Mouse (Mus musculus) Patski (cell line): ENCODE measurements around the gene 9130230L23Rik. TPM values are rescaled to one million over a fixed set of nuclear protein-coding genes. Genes with fewer than 3 reads are reported as not detected.
A peak's percentile ranks its signal among the peaks of the same experiment; 100 is the strongest.

ENCODE experiments used
- ATAC-seq: fragments of 100-300 bp; one replicate; pipeline ENCODE4 v1.8.0; 2021
- CTCF ChIA-PET: fragments of 350-600 bp; sonication (Branson Sonifier 250); formaldehyde crosslinking; loops from one replicate; lab custom pipeline; 2022; ENCODE audit warnings: inconsistent platforms; lab: Charles Lee
- POLR2A ChIA-PET: fragments of 350-600 bp; sonication (Branson Sonifier 250); formaldehyde crosslinking; loops from one replicate; lab custom pipeline; 2022; ENCODE audit warnings: antibody characterized with exemption, inconsistent platforms; lab: Charles Lee
- DNase-seq: peaks from one replicate; pipeline ENCODE4 v3.0.0-alpha.2; 2011; ENCODE audit warnings: low read depth, low spot score
- H3K27me3 ChIP-seq: fragments of 371-371 bp; one replicate; pipeline ENCODE4 v1.5.1; 2021
- CTCF ChIP-seq: fragments of 100-300 bp; IDR thresholded peaks from one replicate; pipeline ENCODE4 v1.5.1; 2021
- in situ Hi-C: fragments of 300-500 bp; cut with MboI; formaldehyde crosslinking; loops from 3 replicates; pipeline ENCODE4 v1.11.1; 2018; ENCODE audit warnings: low pct_unique_long_range_greater_than_20kb, mixed read lengths
- polyA plus RNA-seq: library from polyadenylated mRNA; unstranded; gene quantifications from one replicate; pipeline ENCODE4 v1.2.3, GENCODE M21; 2021

9130230L23Rik gene
- polyA plus RNA-seq, 1 experiment from 2014 or later: not detected

GRCm38 (mm10) chr5:65937998-65938715 lies 65.9 kb downstream of the 9130230L23Rik start:
- DNase-seq (peak; percentile 46), ATAC-seq (peak; percentile 82)
- ChIA-PET POLR2A (no interaction called here), CTCF (interaction anchor here (0.6 to 4.9 kb wide), 15 partner anchors 10 to 177 kb away, joined by 3 to 40 read pairs (median 5); partner anchors contain the start of gene N4bp2)
- no peaks in the 10 kb centered on the region for H3K27me3 ChIP-seq
- TF ChIP-seq CTCF: peak; percentile 97
- in situ Hi-C loops: loop anchor here (25.0 kb wide), 1 partner anchor 426 kb away; no protein-coding TSS in a partner anchor

GRCm38 (mm10) chr5:65937011-65937726 lies 66.9 kb downstream of the 9130230L23Rik start:
- DNase-seq (no peak), ATAC-seq (no peak)
- in situ Hi-C loops: loop anchor here (25.0 kb wide), 1 partner anchor 425 kb away; no protein-coding TSS in a partner anchor
- ChIA-PET POLR2A (interaction anchor here (0.7 kb wide), 1 partner anchor 139 kb away, joined by 3 read pairs; no protein-coding TSS in a partner anchor), CTCF (interaction anchor here (0.7 to 4.9 kb wide), 14 partner anchors 9 to 176 kb away, joined by 3 to 40 read pairs (median 5); no protein-coding TSS in a partner anchor)
- no peak for TF ChIP-seq CTCF
- no peaks in the 10 kb centered on the region for H3K27me3 ChIP-seq

GRCm38 (mm10) chr5:65934783-65935182 lies 69.3 kb downstream of the 9130230L23Rik start, which contains the start of gene Chrna9:
TSS of gene Chrna9 (plus strand) at chr5:65934921.
- ChIA-PET CTCF (interaction anchor here (1.2 to 4.9 kb wide), 4 partner anchors 8 to 113 kb away, joined by 3 to 40 read pairs (median 4); no protein-coding TSS in a partner anchor), POLR2A (interaction anchor here (0.6 kb wide), 1 partner anchor 108 kb away, joined by 3 read pairs; no protein-coding TSS in a partner anchor)
- in situ Hi-C loops: loop anchor here (25.0 kb wide), 1 partner anchor 422 kb away; no protein-coding TSS in a partner anchor
- TF ChIP-seq CTCF: no peak
- DNase-seq: no peak
- no peaks in the 10 kb centered on the region for H3K27me3 ChIP-seq
- no peak for ATAC-seq

- TF ChIP-seq CTCF: no peak
- ChIA-PET CTCF (interaction anchor here (1.7 to 1.8 kb wide), 2 partner anchors 9 to 102 kb away, joined by 3 read pairs; no protein-coding TSS in a partner anchor), POLR2A (no interaction called here)
- DNase-seq (no peak), ATAC-seq (no peak)
- in situ Hi-C loops: loop anchor here (25.0 kb wide), 1 partner anchor 421 kb away; no protein-coding TSS in a partner anchor
- no peaks in the 10 kb centered on the region for H3K27me3 ChIP-seq
Measured at GRCm38 (mm10) chr5:65933764-65934163, 70.3 kb downstream of the 9130230L23Rik start.

GRCm38 (mm10) chr5:65933258-65933657 lies 70.8 kb downstream of the 9130230L23Rik start:
- POLR2A ChIA-PET: no interaction called here
- TF ChIP-seq CTCF: no peak

GRCm38 (mm10) chr5:65930171-65930570 lies 73.9 kb downstream of the 9130230L23Rik start:
- POLR2A ChIA-PET: no interaction called here
- CTCF ChIA-PET: interaction anchor here (2.1 kb wide), 1 partner anchor 106 kb away, joined by 6 read pairs; no protein-coding TSS in a partner anchor
- no peak for TF ChIP-seq CTCF
- ATAC-seq: no peak
- no peaks in the 10 kb centered on the region for H3K27me3 ChIP-seq
- in situ Hi-C loops: loop anchor here (25.0 kb wide), 1 partner anchor 418 kb away; no protein-coding TSS in a partner anchor
- DNase-seq: no peak

More at GRCm38 (mm10) chr5:65933258-65933657, 70.8 kb downstream of the 9130230L23Rik start:
- H3K27me3 ChIP-seq: no peaks in the 10 kb centered on the region
- CTCF ChIA-PET: interaction anchor here (1.7 kb wide), 1 partner anchor 9 kb away, joined by 3 read pairs; no protein-coding TSS in a partner anchor
- in situ Hi-C loops: loop anchor here (25.0 kb wide), 1 partner anchor 421 kb away; no protein-coding TSS in a partner anchor
- DNase-seq (no peak), ATAC-seq (no peak)

Other genes with a start within 250 kb of the 9130230L23Rik start
- gene N4bp2, start 240.8 kb downstream of the 9130230L23Rik start, polyA plus RNA-seq: 9.8 TPM
- 0.04 TPM for gene Rhoh, start 143.1 kb downstream of the 9130230L23Rik start, polyA plus RNA-seq
- gene Chrna9, start 69.4 kb downstream of the 9130230L23Rik start, polyA plus RNA-seq: not detected
- gene Rbm47, start 168.8 kb upstream of the 9130230L23Rik start, polyA plus RNA-seq: 33.4 TPM